Mouse (Mus musculus) small intestine, adult 2 months (tissue): ENCODE results near the gene Pabpn1l.

Experiments
- CTCF ChIP-seq: fragments of 200-500 bp; IDR thresholded peaks from 2 replicates; pipeline ENCODE4 v1.5.1; 2012; ENCODE audit warnings: low read depth, mild to moderate bottlenecking, control low read depth, inconsistent platforms, low read length, moderate library complexity, mixed read lengths; ENCODE audit not compliant: insufficient replicate concordance, insufficient read length; ENCODE audit errors: extremely low read depth
- POLR2A ChIP-seq: fragments of 200-500 bp; IDR thresholded peaks from 2 replicates; pipeline ENCODE4 v1.6.1; 2012; ENCODE audit warnings: low read depth, mild to moderate bottlenecking, control low read depth, inconsistent platforms, low read length, moderate library complexity

- no peak for TF ChIP-seq POLR2A
- no peak for TF ChIP-seq CTCF
Measured at GRCm38 (mm10) chr8:122596031-122596430, 26.5 kb downstream of the Pabpn1l start.
